Mouse (Mus musculus) B cell, adult 2 months (primary cell): ENCODE results near the gene Micu1.

Source experiments
- DNase-seq, 2 experiments: peaks; one replicate each; pipeline ENCODE4 v3.0.0; 2022

Micu1 gene

GRCm38 (mm10) chr10:59727251-59727650 lies 25.0 kb downstream of the Micu1 start:
- no peak for DNase-seq

GRCm38 (mm10) chr10:59729261-59729660 lies 27.0 kb downstream of the Micu1 start:
- DNase-seq = no peak

GRCm38 (mm10) chr10:59729842-59730241 lies 27.6 kb downstream of the Micu1 start:
- DNase-seq = no peak

- no peak for DNase-seq
These were observed 33.8 kb downstream of the Micu1 start for GRCm38 (mm10) chr10:59736027-59736598.

- no peak for DNase-seq
These were observed 39.2 kb downstream of the Micu1 start for GRCm38 (mm10) chr10:59741448-59741847.

GRCm38 (mm10) chr10:59743397-59743796 lies 41.1 kb downstream of the Micu1 start:
- no peak for DNase-seq

GRCm38 (mm10) chr10:59743969-59744368 lies 41.7 kb downstream of the Micu1 start:
- no peak for DNase-seq

GRCm38 (mm10) chr10:59747334-59747733 lies 45.1 kb downstream of the Micu1 start:
- no peak for DNase-seq

GRCm38 (mm10) chr10:59748699-59749200 lies 46.5 kb downstream of the Micu1 start:
- DNase-seq = no peak

GRCm38 (mm10) chr10:59753538-59754069 lies 51.3 kb downstream of the Micu1 start:
- DNase-seq = no peak

GRCm38 (mm10) chr10:59754104-59754503 lies 51.8 kb downstream of the Micu1 start:
- DNase-seq = no peak

GRCm38 (mm10) chr10:59754901-59755300 lies 52.6 kb downstream of the Micu1 start:
- no peak for DNase-seq

- DNase-seq = no peak
These were observed 53.4 kb downstream of the Micu1 start for GRCm38 (mm10) chr10:59755681-59756080.

- no peak for DNase-seq
These were observed 53.8 kb downstream of the Micu1 start for GRCm38 (mm10) chr10:59756090-59756489.

- DNase-seq = no peak
These were observed 54.3 kb downstream of the Micu1 start for GRCm38 (mm10) chr10:59756570-59756969.

- DNase-seq = no peak
These were observed 62.5 kb downstream of the Micu1 start for GRCm38 (mm10) chr10:59764781-59765180.

- DNase-seq = no peak
These were observed 66.2 kb downstream of the Micu1 start for GRCm38 (mm10) chr10:59768369-59769079.

GRCm38 (mm10) chr10:59771375-59772048 lies 69.2 kb downstream of the Micu1 start:
- DNase-seq = no peak

- DNase-seq = no peak
These were observed 69.7 kb downstream of the Micu1 start for GRCm38 (mm10) chr10:59772049-59772397.

- no peak for DNase-seq
These were observed 71.3 kb downstream of the Micu1 start for GRCm38 (mm10) chr10:59773441-59774140.

GRCm38 (mm10) chr10:59774141-59774534 lies 71.9 kb downstream of the Micu1 start:
- DNase-seq = no peak

GRCm38 (mm10) chr10:59777246-59777645 lies 75.0 kb downstream of the Micu1 start:
- no peak for DNase-seq

GRCm38 (mm10) chr10:59778137-59778710 lies 75.9 kb downstream of the Micu1 start:
- no peak for DNase-seq
